Mouse (Mus musculus) lung, postnatal 0 days (tissue): ENCODE measurements around the gene Dkkl1.

Experiments
- CTCF ChIP-seq: IDR thresholded peaks from 2 replicates; pipeline ENCODE4 v1.5.1; 2016; ENCODE audit warnings: antibody characterized with exemption, mild to moderate bottlenecking
- EP300 ChIP-seq: IDR thresholded peaks from 2 replicates; pipeline ENCODE4 v1.6.1; 2016; ENCODE audit warnings: antibody characterized with exemption, mild to moderate bottlenecking, control low read depth

DNA sequence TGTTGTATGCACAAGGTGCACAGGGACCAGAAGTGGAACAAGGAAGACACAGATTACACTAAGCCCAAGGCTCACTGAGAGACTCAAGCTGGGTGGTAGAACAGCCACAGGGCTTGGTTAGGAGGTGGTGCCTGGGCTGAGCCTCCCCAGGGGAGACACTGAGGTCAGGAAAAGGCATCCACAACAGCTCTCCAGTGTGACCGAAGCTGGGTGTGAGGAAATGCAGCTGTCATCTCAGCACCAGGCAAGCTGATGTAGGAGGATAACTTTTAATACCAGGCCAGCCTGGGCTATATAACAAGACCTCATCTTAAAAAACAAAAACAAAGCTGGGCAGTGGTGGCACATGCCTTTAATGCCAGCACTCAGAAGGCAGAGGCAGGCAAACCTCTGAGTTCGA, 20.8 kb downstream of the Dkkl1 start:
- no peak for TF ChIP-seq CTCF
- TF ChIP-seq EP300: no peak
